Mouse (Mus musculus) stomach, adult 2 months (tissue): ENCODE measurements around the gene AC129217.1. TPM values are rescaled to one million over a fixed set of nuclear protein-coding genes. Genes with fewer than 3 reads are reported as not detected.

Experiments
- polyA plus RNA-seq: library from polyadenylated mRNA; depleted of rRNA; stranded (reverse); fragments of >200 nt; gene quantifications from 2 replicates; pipeline ENCODE4 v1.2.3, GENCODE M21; 2012; rRNA removed

The AC129217.1 gene
- 0.61 TPM in 1 of 2 replicates, not detected in the other for polyA plus RNA-seq

GRCm38 (mm10) chr19:8829660-8830059 lies at the start of gene AC129217.1:
AC129217.1 (plus strand) TSS chr19:8829773.

GRCm38 (mm10) chr19:8786008-8786781 lies 43.4 kb upstream of the AC129217.1 start, which contains the start of gene Taf6l:
Taf6l (minus strand) TSS chr19:8786417.

GRCm38 (mm10) chr19:8798264-8798946 lies 31.2 kb upstream of the AC129217.1 start, which contains the start of gene Polr2g:
Polr2g (minus strand) TSS chr19:8798577.

GRCm38 (mm10) chr19:8802130-8802821 lies 27.3 kb upstream of the AC129217.1 start, which contains the start of gene Zbtb3:
Zbtb3 (plus strand) TSS chr19:8802555.

GRCm38 (mm10) chr19:8818801-8819595 lies 10.6 kb upstream of the AC129217.1 start, which contains the start of gene Ttc9c:
Ttc9c (minus strand) TSS chr19:8819333.

GRCm38 (mm10) chr19:8819596-8820423 lies 9.8 kb upstream of the AC129217.1 start, which contains the start of gene Hnrnpul2:
Hnrnpul2 (plus strand) TSS chr19:8820010.

GRCm38 (mm10) chr19:8837251-8837791 lies 7.7 kb downstream of the AC129217.1 start, which contains the start of gene Bscl2:
Bscl2 (plus strand) TSS chr19:8837467.

GRCm38 (mm10) chr19:8839103-8839907 lies 9.7 kb downstream of the AC129217.1 start, which contains the start of gene Gng3:
Gng3 (minus strand) TSS chr19:8839194.

GRCm38 (mm10) chr19:8850402-8850901 lies 20.9 kb downstream of the AC129217.1 start, which contains the start of gene Lrrn4cl:
Lrrn4cl (plus strand) TSS chr19:8850768.

GRCm38 (mm10) chr19:8871267-8872186 lies 42.0 kb downstream of the AC129217.1 start, which contains the start of gene Ubxn1:
Ubxn1 (plus strand) TSS chr19:8871496.

GRCm38 (mm10) chr19:8880311-8881033 lies 50.9 kb downstream of the AC129217.1 start, which contains the start of gene Uqcc3:
Uqcc3 (minus strand) TSS chr19:8880923.

GRCm38 (mm10) chr19:8883616-8884015 lies 54.0 kb downstream of the AC129217.1 start, which contains the start of the genes Lbhd1 and Gm49403:
Lbhd1 (plus strand) TSS chr19:8883732.
Gm49403 (plus strand) TSS chr19:8883930.

GRCm38 (mm10) chr19:8888511-8889385 lies 59.2 kb downstream of the AC129217.1 start, which contains the start of the genes 1810009A15Rik and Gm49416:
1810009A15Rik (plus strand) TSS chr19:8888853.
Gm49416 (plus strand) TSS chr19:8888926.

